Mouse (Mus musculus) C2C12 (cell line): Measurements from ENCODE around the gene Cyth2.

ENCODE experiments used
- CTCF ChIP-seq: IDR thresholded peaks from one replicate; pipeline ENCODE4 v1.5.1; 2011; ENCODE audit not compliant: control insufficient read depth, insufficient read depth, insufficient read length
- FOSL1 ChIP-seq: IDR thresholded peaks from one replicate; pipeline ENCODE4 v1.8.0; 2011; ENCODE audit warnings: mild to moderate bottlenecking, low read length; ENCODE audit not compliant: poor library complexity, insufficient read depth, severe bottlenecking
- MYOD1 ChIP-seq: IDR thresholded peaks from one replicate; pipeline ENCODE4 v1.6.1; 2011; ENCODE audit warnings: low read depth; ENCODE audit not compliant: control insufficient read depth, insufficient read length
- MYOG ChIP-seq: IDR thresholded peaks from one replicate; pipeline ENCODE4 v1.6.1; 2011; ENCODE audit not compliant: control insufficient read depth, insufficient read length; ENCODE audit errors: extremely low read depth
- USF1 ChIP-seq: IDR thresholded peaks from one replicate; pipeline ENCODE4 v1.6.1; 2011; ENCODE audit warnings: low read depth, mild to moderate bottlenecking, control low read depth, moderate library complexity

DNA sequence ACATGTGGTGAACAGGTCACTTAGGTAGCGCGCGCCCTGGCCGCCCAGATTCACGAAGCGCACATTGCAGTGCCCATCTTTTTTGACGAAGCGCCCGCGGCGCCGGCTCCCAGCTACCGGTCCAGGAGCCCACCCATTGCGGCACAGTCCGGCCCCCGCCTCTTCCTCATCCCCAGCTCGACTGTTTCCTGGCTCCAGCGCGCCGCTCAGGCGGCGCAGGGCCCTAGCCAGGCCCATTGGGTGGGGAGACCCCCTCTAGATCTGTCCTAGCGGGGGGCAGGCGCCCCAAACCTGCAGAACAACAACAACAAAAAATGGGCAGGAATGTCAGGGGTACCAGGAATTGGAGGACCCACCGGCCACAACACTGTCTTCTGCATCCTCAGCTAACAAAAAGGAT, 5.5 kb upstream of the Cyth2 start:
- TF ChIP-seq MYOG, result no peak
- TF ChIP-seq CTCF, result no peak
- TF ChIP-seq FOSL1, result no peak
- TF ChIP-seq USF1, result no peak
- TF ChIP-seq MYOD1, result no peak
